Mouse (Mus musculus) cortical plate, adult 2 months (tissue): ENCODE measurements around the gene C1qb.

Experiments
- CTCF ChIP-seq: fragments of 200-500 bp; IDR thresholded peaks from 2 replicates; pipeline ENCODE4 v1.5.1; 2011; ENCODE audit warnings: mild to moderate bottlenecking, control low read depth, low read length; ENCODE audit not compliant: insufficient read depth; ENCODE audit errors: extremely low read depth
- POLR2A ChIP-seq: fragments of 200-500 bp; IDR thresholded peaks from 2 replicates; pipeline ENCODE4 v1.6.1; 2011; ENCODE audit warnings: mild to moderate bottlenecking, low read length, control low read depth; ENCODE audit not compliant: insufficient read depth; ENCODE audit errors: extremely low read depth

DNA sequence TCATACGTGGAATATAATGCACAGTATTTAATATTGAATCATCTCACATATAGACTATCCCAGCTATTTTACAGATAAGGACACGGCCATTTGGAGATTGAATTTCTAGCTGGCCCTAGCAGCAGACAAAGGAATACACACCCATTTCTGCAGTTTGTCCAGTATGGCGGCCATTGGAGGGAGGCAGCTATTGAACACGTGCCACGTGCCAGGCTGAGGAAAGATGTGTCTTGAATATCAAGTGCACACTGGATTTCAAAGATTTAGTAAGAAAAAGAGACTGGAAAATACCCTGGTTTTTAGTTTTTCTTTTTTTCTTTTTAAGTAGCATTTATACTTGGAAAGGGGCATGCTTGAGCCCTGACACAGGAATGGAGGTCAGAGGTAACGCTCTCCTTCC lies 38.8 kb downstream of the C1qb start:
- TF ChIP-seq POLR2A: no peak
- TF ChIP-seq CTCF: no peak
